Mouse (Mus musculus): Measurements from ENCODE around the gene Fhdc1. TPM values are rescaled to one million over a fixed set of nuclear protein-coding genes. Genes with fewer than 3 reads are reported as not detected.

Fhdc1 gene
- total and polyA plus RNA-seq, 2 experiments = 0.09 to 0.18 TPM

- no peak overlapping the region for H3K4me3 ChIP-seq (ENCODE audit: insufficient read depth, low read depth, low read length)
- H3K27me3 ChIP-seq (ENCODE audit: control insufficient read depth, insufficient read depth, low read length) = no peaks in the 10 kb centered on the region
- TF ChIP-seq CTCF (IDR thresholded peaks at IDR 0.05; ENCODE audit: low read depth, low read length) (no peak), POLR2A (IDR thresholded peaks at IDR 0.05; ENCODE audit: extremely low read depth, insufficient read depth, low read length) (no peak)
- no peaks in the 10 kb centered on the region for H3K4me1 ChIP-seq (ENCODE audit: control insufficient read depth, insufficient read depth, low read length)
- no peak overlapping the region for H3K9ac ChIP-seq (ENCODE audit: low read depth, low read length)
- H3K27ac ChIP-seq (replicated peaks; ENCODE audit: insufficient read depth, low read depth, low read length) = no peak overlapping the region
- WGBS = 72% methylated on average over 11 of the region's 11 CpGs
- H3K36me3 ChIP-seq (ENCODE audit: control insufficient read depth, insufficient read depth, low read length) = no peaks in the 10 kb centered on the region
- no peak for DNase-seq (ENCODE audit: extremely low read depth, low read depth, low spot score)
- H3K79me2 ChIP-seq (ENCODE audit: control insufficient read depth, insufficient read depth, low read length) = no peaks in the 10 kb centered on the region
Measured at GRCm38 (mm10) chr3:84438118-84438517, 42.1 kb downstream of the Fhdc1 start.

GRCm38 (mm10) chr3:84436947-84437346, 43.3 kb downstream of the Fhdc1 start:
- Histone ChIP-seq H3K4me3 (ENCODE audit: insufficient read depth, low read depth, low read length) (no peak overlapping the region), H3K27ac (replicated peaks; ENCODE audit: insufficient read depth, low read depth, low read length) (no peak overlapping the region), H3K79me2 (ENCODE audit: control insufficient read depth, insufficient read depth, low read length) (no peaks in the 10 kb centered on the region), H3K27me3 (ENCODE audit: control insufficient read depth, insufficient read depth, low read length) (no peaks in the 10 kb centered on the region), H3K4me1 (ENCODE audit: control insufficient read depth, insufficient read depth, low read length) (no peaks in the 10 kb centered on the region), H3K9ac (ENCODE audit: low read depth, low read length) (no peak overlapping the region), H3K36me3 (ENCODE audit: control insufficient read depth, insufficient read depth, low read length) (no peaks in the 10 kb centered on the region)
- no peak for DNase-seq (ENCODE audit: extremely low read depth, low read depth, low spot score)
- no peak for TF ChIP-seq CTCF (IDR thresholded peaks at IDR 0.05; ENCODE audit: low read depth, low read length)
- no peak for TF ChIP-seq POLR2A (IDR thresholded peaks at IDR 0.05; ENCODE audit: extremely low read depth, insufficient read depth, low read length)
- 79% methylated on average over 7 of the region's 7 CpGs for WGBS

GRCm38 (mm10) chr3:84435288-84436043, 44.8 kb downstream of the Fhdc1 start:
- no peaks in the 10 kb centered on the region for H3K27me3 ChIP-seq (ENCODE audit: control insufficient read depth, insufficient read depth, low read length)
- H3K79me2 ChIP-seq (ENCODE audit: control insufficient read depth, insufficient read depth, low read length) = no peaks in the 10 kb centered on the region
- DNase-seq (ENCODE audit: extremely low read depth, low read depth, low spot score) = no peak
- H3K9ac ChIP-seq (ENCODE audit: low read depth, low read length) = no peak overlapping the region
- H3K4me1 ChIP-seq (ENCODE audit: control insufficient read depth, insufficient read depth, low read length) = no peaks in the 10 kb centered on the region
- no peak for TF ChIP-seq CTCF (IDR thresholded peaks at IDR 0.05; ENCODE audit: low read depth, low read length)
- no peak for TF ChIP-seq POLR2A (IDR thresholded peaks at IDR 0.05; ENCODE audit: extremely low read depth, insufficient read depth, low read length)
- H3K36me3 ChIP-seq (ENCODE audit: control insufficient read depth, insufficient read depth, low read length) = no peaks in the 10 kb centered on the region
- WGBS = 64% methylated on average over 11 of the region's 11 CpGs
- no peak overlapping the region for H3K27ac ChIP-seq (replicated peaks; ENCODE audit: insufficient read depth, low read depth, low read length)
- no peak overlapping the region for H3K4me3 ChIP-seq (ENCODE audit: insufficient read depth, low read depth, low read length)

- DNase-seq (ENCODE audit: extremely low read depth, low read depth, low spot score) = no peak
- TF ChIP-seq CTCF (IDR thresholded peaks at IDR 0.05; ENCODE audit: low read depth, low read length) (no peak), POLR2A (IDR thresholded peaks at IDR 0.05; ENCODE audit: extremely low read depth, insufficient read depth, low read length) (no peak)
- H3K4me1 ChIP-seq (ENCODE audit: control insufficient read depth, insufficient read depth, low read length) = peaks cover 3% of the 10 kb centered on the region; the same call in 1 of the 2 replicates
- H3K9ac ChIP-seq (ENCODE audit: low read depth, low read length) = no peak overlapping the region
- H3K27me3 ChIP-seq (ENCODE audit: control insufficient read depth, insufficient read depth, low read length) = no peaks in the 10 kb centered on the region
- H3K27ac ChIP-seq (replicated peaks; ENCODE audit: insufficient read depth, low read depth, low read length) = no peak overlapping the region
- no peaks in the 10 kb centered on the region for H3K36me3 ChIP-seq (ENCODE audit: control insufficient read depth, insufficient read depth, low read length)
- H3K79me2 ChIP-seq (ENCODE audit: control insufficient read depth, insufficient read depth, low read length) = no peaks in the 10 kb centered on the region
- H3K4me3 ChIP-seq (ENCODE audit: insufficient read depth, low read depth, low read length) = no peak overlapping the region
- 94% methylated on average over 10 of the region's 10 CpGs for WGBS
Measured at GRCm38 (mm10) chr3:84432797-84433445, 47.3 kb downstream of the Fhdc1 start.

GRCm38 (mm10) chr3:84431257-84431656, 49.0 kb downstream of the Fhdc1 start:
- no peak for DNase-seq (ENCODE audit: extremely low read depth, low read depth, low spot score)
- H3K4me3 ChIP-seq (ENCODE audit: insufficient read depth, low read depth, low read length) = no peak overlapping the region
- no peaks in the 10 kb centered on the region for H3K36me3 ChIP-seq (ENCODE audit: control insufficient read depth, insufficient read depth, low read length)
- H3K9ac ChIP-seq (ENCODE audit: low read depth, low read length) = no peak overlapping the region
- H3K79me2 ChIP-seq (ENCODE audit: control insufficient read depth, insufficient read depth, low read length) = no peaks in the 10 kb centered on the region
- H3K4me1 ChIP-seq (ENCODE audit: control insufficient read depth, insufficient read depth, low read length) = peaks cover 3% of the 10 kb centered on the region; the same call in 1 of the 2 replicates
- 88% methylated on average over 5 of the region's 5 CpGs for WGBS
- no peak overlapping the region for H3K27ac ChIP-seq (replicated peaks; ENCODE audit: insufficient read depth, low read depth, low read length)
- TF ChIP-seq CTCF (IDR thresholded peaks at IDR 0.05; ENCODE audit: low read depth, low read length) (no peak), POLR2A (IDR thresholded peaks at IDR 0.05; ENCODE audit: extremely low read depth, insufficient read depth, low read length) (no peak)
- H3K27me3 ChIP-seq (ENCODE audit: control insufficient read depth, insufficient read depth, low read length) = no peaks in the 10 kb centered on the region

- H3K4me1 ChIP-seq (ENCODE audit: control insufficient read depth, insufficient read depth, low read length) = peaks cover 3% of the 10 kb centered on the region; the same call in 1 of the 2 replicates
- no peaks in the 10 kb centered on the region for H3K79me2 ChIP-seq (ENCODE audit: control insufficient read depth, insufficient read depth, low read length)
- no peak for DNase-seq (ENCODE audit: extremely low read depth, low read depth, low spot score)
- no peak overlapping the region for H3K4me3 ChIP-seq (ENCODE audit: insufficient read depth, low read depth, low read length)
- WGBS = 72% methylated on average over 2 of the region's 2 CpGs
- H3K27me3 ChIP-seq (ENCODE audit: control insufficient read depth, insufficient read depth, low read length) = no peaks in the 10 kb centered on the region
- H3K36me3 ChIP-seq (ENCODE audit: control insufficient read depth, insufficient read depth, low read length) = no peaks in the 10 kb centered on the region
- no peak overlapping the region for H3K27ac ChIP-seq (replicated peaks; ENCODE audit: insufficient read depth, low read depth, low read length)
- TF ChIP-seq CTCF (IDR thresholded peaks at IDR 0.05; ENCODE audit: low read depth, low read length) = no peak
- TF ChIP-seq POLR2A (IDR thresholded peaks at IDR 0.05; ENCODE audit: extremely low read depth, insufficient read depth, low read length) = no peak
- no peak overlapping the region for H3K9ac ChIP-seq (ENCODE audit: low read depth, low read length)
Measured at GRCm38 (mm10) chr3:84430152-84430551, 50.1 kb downstream of the Fhdc1 start.

All from liver, adult 2 months (tissue).